Mouse (Mus musculus): Measurements from ENCODE around the gene Hinfp.
"Not testable (repeated sequence)": the region's sequence is repeated elsewhere in the genome, so short reads cannot be mapped to it uniquely, and the experiment has no call there.

Gene Hinfp

GRCm38 (mm10) chr9:44311136-44312134 is 6.0 kb upstream of the Hinfp start:
- no peak for DNase-seq (ENCODE audit: low spot score)

DNA sequence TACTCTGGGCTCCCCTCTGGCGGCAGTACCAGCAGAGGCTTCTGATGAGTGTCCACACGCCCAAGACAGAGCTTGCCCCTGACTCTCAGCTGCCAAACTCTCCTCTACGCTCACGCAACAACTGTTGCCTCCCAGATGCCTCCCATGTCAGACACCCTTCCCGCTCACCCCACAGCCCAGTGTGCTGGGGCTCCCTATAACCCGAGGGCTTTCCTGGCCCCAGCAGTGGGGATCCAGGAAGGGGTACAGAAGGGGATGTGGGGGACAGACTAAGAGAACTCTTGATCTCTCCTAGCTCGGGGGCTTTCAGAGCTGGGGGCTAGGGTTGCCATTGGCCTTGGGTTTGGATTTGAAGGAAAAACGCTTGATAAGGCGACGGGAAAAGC is 5.3 kb upstream of the Hinfp start:
- no peak for DNase-seq (ENCODE audit: low spot score)

- DNase-seq (ENCODE audit: low spot score) = no peak
These were observed 4.3 kb upstream of the Hinfp start for GRCm38 (mm10) chr9:44309756-44310155.

- no peak for DNase-seq (ENCODE audit: low spot score)
These were observed 1.8 kb upstream of the Hinfp start for GRCm38 (mm10) chr9:44307248-44307647.

GRCm38 (mm10) chr9:44306532-44306931 is 1.1 kb upstream of the Hinfp start:
- no peak for DNase-seq (ENCODE audit: low spot score)

DNA sequence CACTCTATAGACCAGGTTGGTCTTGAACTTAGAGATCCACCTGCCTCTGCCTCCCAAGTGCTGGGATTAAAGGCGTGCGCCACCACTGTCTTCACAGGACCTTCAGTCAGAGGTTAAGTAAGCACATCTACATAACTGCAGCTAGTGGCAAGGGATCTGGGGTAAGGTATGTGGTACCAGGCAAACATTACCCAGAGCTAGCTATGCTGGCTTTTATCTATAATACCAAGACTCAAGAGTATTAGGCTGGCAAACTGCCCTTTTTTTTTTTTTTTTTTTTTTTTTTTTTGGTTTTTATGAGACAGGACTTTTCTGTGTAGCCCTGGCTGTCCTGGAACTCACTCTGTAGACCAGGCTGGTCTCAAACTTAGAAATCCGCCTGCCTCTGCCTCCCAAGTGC is 5.5 kb downstream of the Hinfp start:
- DNase-seq (ENCODE audit: low spot score) = not testable (repeated sequence)

- peak; percentile 30 for DNase-seq (ENCODE audit: low spot score)
These were observed 13.0 kb downstream of the Hinfp start for GRCm38 (mm10) chr9:44292490-44292889.

- DNase-seq (ENCODE audit: low spot score) = no peak
These were observed 16.5 kb downstream of the Hinfp start for GRCm38 (mm10) chr9:44288959-44289291.

DNA sequence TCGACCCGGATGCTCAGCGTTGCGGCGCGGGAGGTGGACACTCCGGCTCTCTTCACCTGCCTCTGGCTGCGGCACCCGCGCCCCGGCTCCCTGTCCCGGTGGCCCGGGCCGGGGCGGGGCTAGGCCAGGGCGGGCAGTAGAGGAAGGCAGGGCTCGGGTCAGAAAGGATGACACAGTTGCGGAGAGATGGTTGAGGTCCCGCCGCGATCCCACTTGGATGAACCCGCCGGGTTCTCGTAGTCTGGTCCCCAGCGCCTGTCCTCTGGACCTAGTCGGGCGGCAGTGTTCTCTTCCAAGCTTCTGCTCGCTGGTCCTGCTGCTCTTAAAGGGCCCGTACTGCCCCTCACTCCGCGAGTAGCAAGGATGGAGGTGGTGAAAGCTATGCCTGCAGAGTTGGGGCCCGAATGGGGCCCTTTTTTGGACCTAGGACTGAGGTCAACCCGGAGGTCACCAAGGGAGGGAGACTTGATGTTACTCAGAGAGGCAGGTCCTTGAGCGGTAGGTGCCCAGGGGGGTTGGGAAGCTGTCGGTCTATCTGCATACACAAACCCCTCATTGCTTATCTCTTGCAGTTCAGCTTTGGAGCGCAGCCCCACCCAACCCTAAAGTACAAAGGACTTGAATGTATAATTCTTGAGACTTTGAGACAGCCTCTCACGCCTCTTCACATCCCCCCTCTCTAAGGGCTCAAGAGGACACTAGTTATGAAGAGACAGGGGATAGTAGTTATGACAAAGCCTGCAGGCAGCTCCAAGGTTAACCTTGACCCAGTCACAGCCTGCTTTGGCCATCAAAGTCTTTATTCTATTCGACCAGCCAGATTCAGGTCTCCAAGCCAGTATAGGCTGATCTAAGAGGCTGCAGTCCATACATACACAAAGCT is 17.2 kb downstream of the Hinfp start, which contains the start of gene Abcg4:
TSS of gene Abcg4 (minus strand) at position 540 of the 883 bp plus-strand sequence.
- no peak for DNase-seq (ENCODE audit: low spot score)

- no peak for DNase-seq (ENCODE audit: low spot score)
These were observed 17.9 kb downstream of the Hinfp start for GRCm38 (mm10) chr9:44287401-44288075.

DNA sequence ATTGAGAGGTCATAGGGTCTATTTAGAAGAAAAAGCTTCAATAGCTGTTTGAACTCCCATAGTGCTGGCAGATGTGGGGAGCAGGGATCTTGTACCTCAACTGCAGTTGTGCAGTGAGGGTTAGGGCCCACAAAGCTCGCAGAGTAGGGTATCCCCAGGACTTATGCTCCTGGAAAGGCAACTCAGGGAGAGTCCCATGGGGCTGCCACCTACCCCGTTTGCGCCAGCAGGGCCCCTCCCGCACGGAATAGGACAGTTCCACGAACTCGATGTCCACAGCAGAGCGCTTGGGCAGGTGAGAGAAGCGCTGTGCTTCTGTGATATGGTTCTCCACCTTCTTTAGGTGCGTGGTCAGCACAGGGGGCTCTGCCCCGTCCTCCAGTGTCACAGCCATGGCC is 18.5 kb downstream of the Hinfp start:
- DNase-seq (ENCODE audit: low spot score) = no peak

GRCm38 (mm10) chr9:44286256-44286850 is 19.1 kb downstream of the Hinfp start:
- DNase-seq (ENCODE audit: low spot score) = no peak

DNA sequence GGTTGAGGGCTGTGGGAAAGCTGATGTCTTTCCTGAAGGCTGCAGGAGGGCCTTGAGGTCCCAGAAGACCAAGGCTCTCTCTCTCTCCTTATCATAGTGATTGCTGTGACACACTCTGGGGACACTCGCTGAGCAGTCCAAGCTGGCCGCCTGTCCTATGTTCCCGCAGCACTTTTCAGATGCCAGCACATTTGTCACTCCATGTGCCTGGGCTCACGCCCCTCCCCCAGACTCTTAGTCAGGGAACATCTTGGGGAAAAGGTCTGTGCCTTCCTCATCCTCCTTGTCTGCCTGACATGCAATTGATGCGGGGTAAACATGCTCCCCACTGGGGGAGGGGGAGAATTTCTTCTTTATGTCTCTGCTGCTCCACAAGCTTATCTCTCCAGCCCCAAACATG is 22.3 kb downstream of the Hinfp start:
- no peak for DNase-seq (ENCODE audit: low spot score)

GRCm38 (mm10) chr9:44269973-44270372 is 35.5 kb downstream of the Hinfp start:
- DNase-seq (ENCODE audit: low spot score) = no peak

DNA sequence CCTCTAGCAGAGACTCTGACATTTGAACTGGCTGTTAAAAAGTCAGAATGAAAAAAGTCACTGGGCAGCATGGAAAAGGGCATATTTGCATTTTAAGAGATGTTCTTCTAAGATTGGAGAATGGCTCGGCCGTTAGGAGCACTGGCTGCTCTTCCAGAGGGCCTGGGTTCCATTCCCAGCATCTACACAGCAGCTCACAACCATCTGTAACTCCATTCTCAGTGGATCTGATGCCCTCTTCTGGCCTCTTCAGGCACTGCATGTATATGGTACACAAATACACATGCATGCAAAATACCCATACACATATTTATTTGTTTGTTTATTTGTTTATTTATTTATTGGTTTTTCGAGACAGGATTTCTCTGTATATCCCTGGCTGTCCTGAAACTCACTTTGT is 36.4 kb downstream of the Hinfp start:
- DNase-seq (ENCODE audit: low spot score) = no peak

DNA sequence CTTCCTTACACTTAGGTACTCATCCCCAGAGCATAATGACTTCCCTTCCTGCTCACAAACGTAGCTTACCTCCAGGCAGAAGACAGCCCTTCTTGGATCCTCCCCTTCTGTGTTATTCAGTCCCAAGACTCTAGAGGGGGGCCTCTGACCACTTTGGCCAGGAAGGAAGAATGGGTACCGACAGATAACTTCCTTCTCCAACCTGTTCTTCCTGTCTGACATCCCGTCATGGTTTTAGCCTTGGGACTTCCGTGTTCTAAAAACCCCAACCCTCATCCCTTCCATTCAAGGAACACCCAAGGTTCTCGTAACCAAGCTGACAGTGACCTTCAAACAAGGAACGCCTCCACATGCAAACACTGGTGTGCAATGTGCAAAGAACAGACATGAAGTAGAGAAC is 37.0 kb downstream of the Hinfp start, which contains the start of gene Nlrx1:
TSS of gene Nlrx1 (minus strand) at position 168 of the 400 bp plus-strand sequence.
- no peak for DNase-seq (ENCODE audit: low spot score)

GRCm38 (mm10) chr9:44268027-44268360 is 37.5 kb downstream of the Hinfp start:
- peak; percentile 92 for DNase-seq (ENCODE audit: low spot score)

DNA sequence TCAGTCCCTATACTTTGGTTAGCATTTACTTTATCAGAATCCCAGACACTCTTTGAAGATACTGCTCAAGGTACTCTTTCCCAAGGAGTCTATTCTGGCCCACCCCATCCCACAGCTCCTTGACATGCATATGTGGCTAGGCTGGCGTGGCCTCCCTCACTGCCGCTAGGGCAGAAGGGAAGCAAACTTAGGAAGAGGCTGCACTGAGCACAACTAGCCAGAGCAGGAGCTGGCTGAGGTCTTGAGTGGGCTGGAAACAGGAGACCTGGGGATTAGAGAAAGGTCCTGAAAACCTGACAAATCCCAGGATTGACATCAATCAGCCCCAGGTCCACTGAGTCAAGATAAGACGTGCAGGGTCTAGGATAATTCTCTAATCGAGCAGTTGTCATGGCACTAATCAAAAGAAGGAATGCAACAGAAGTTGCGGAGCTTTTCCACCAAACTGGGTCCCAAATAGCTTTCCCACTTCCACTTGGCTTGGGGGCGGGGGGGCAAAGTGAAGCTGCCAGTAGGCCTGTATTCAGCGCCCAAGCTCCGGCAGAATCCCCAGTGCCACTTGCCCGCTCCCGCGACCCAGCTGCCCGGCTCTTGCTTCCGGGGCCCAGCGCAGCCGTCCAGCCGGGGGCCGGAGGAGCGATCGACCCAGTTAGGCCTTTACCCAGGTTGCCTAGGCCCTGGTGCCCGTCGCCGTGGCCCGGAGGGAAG is 38.0 kb downstream of the Hinfp start:
- DNase-seq (ENCODE audit: low spot score) = no peak

- DNase-seq (ENCODE audit: low spot score) = no peak
These were observed 38.8 kb downstream of the Hinfp start for GRCm38 (mm10) chr9:44266478-44267226.

GRCm38 (mm10) chr9:44261388-44261787 is 44.1 kb downstream of the Hinfp start:
- no peak for DNase-seq (ENCODE audit: low spot score)
